Mouse (Mus musculus) monocyte, adult 5-6 weeks (primary cell): Measurements from ENCODE around the gene Muc13. TPM values are rescaled to one million over a fixed set of nuclear protein-coding genes. Genes with fewer than 3 reads are reported as not detected.

ENCODE experiments used
- ATAC-seq: fragments of 153-309, 156-312 bp; replicated peaks from 2 replicates; pipeline ENCODE4 v1.8.0; 2017; ENCODE audit warnings: mild to moderate bottlenecking; ENCODE audit not compliant: low TSS enrichment, insufficient number of reproducible peaks, severe bottlenecking, poor library complexity, low FRiP score
- total RNA-seq: library from RNA; stranded (forward); fragments of 200-1000, 200-491, 200-594 nt; gene quantifications from 3 replicates; pipeline ENCODE4 v1.2.3, GENCODE M21; 2017

The Muc13 gene
- total RNA-seq, 1 experiment from 2014 or later, result 1.6 TPM

- ATAC-seq, result no peak
Measured at GRCm38 (mm10) chr16:33844150-33844611, 50.3 kb downstream of the Muc13 start.

GRCm38 (mm10) chr16:33844866-33845265 lies 51.0 kb downstream of the Muc13 start:
- no peak for ATAC-seq

GRCm38 (mm10) chr16:33853271-33853670 lies 59.4 kb downstream of the Muc13 start:
- ATAC-seq, result no peak

- no peak for ATAC-seq
Measured at GRCm38 (mm10) chr16:33858766-33859165, 64.9 kb downstream of the Muc13 start.

- no peak for ATAC-seq
Measured at GRCm38 (mm10) chr16:33859380-33859779, 65.5 kb downstream of the Muc13 start.

- no peak for ATAC-seq
Measured at GRCm38 (mm10) chr16:33859988-33860700, 66.3 kb downstream of the Muc13 start.

- ATAC-seq, result no peak
Measured at GRCm38 (mm10) chr16:33862406-33862805, 68.6 kb downstream of the Muc13 start.

GRCm38 (mm10) chr16:33863208-33863751 lies 69.4 kb downstream of the Muc13 start:
- no peak for ATAC-seq

Other genes starting within 250 kb of the Muc13 start
- 57.9 to 89.2 TPM (median 64.3 TPM) in 3 replicates for gene Heg1, start 109.7 kb upstream of the Muc13 start, total RNA-seq
- gene Itgb5, start 35.6 kb downstream of the Muc13 start, total RNA-seq, result 77.9 to 109 TPM (median 85.1 TPM) in 3 replicates
- 19.4 to 23.2 TPM (median 22.4 TPM) in 3 replicates for gene Umps, start 173.0 kb downstream of the Muc13 start, total RNA-seq